Mouse (Mus musculus) heart, embryonic 13.5 days (tissue): ENCODE results near the gene Lsp1. TPM values are rescaled to one million over a fixed set of nuclear protein-coding genes. Genes with fewer than 3 reads are reported as not detected.

Source experiments
- ATAC-seq: fragments of 200-750 bp; cut with Nextera tagmentation; 2 replicates; pipeline ENCODE4 v1.8.0; 2017; ENCODE audit warnings: moderate TSS enrichment; ENCODE audit not compliant: insufficient number of reproducible peaks, low FRiP score, low TSS enrichment; ENCODE audit errors: extremely low read depth
- H3K27ac ChIP-seq: fragments of 300-500 bp; sonication (generic); replicated peaks from 2 replicates; pipeline ENCODE4 v1.5.1; 2015; ENCODE audit warnings: moderate library complexity, mild to moderate bottlenecking, inconsistent platforms
- H3K27me3 ChIP-seq: fragments of 300-500 bp; sonication (generic); replicated peaks from 2 replicates; pipeline ENCODE4 v1.6.1; 2015; ENCODE audit warnings: mild to moderate bottlenecking, inconsistent platforms
- H3K36me3 ChIP-seq: fragments of 300-500 bp; sonication (generic); 2 replicates; pipeline ENCODE4 v1.6.1; 2015; ENCODE audit warnings: mild to moderate bottlenecking, inconsistent platforms
- H3K4me1 ChIP-seq: fragments of 300-500 bp; sonication (generic); 2 replicates; pipeline ENCODE4 v1.6.1; 2015; ENCODE audit warnings: inconsistent platforms
- H3K4me2 ChIP-seq: fragments of 300-500 bp; sonication (generic); 2 replicates; pipeline ENCODE4 v1.6.1; 2015; ENCODE audit warnings: inconsistent platforms, mild to moderate bottlenecking, moderate library complexity
- H3K4me3 ChIP-seq: fragments of 300-500 bp; sonication (generic); 2 replicates; pipeline ENCODE4 v1.5.1; 2015; ENCODE audit warnings: moderate library complexity, mild to moderate bottlenecking, inconsistent platforms
- H3K9ac ChIP-seq: fragments of 300-500 bp; sonication (generic); 2 replicates; pipeline ENCODE4 v1.6.1; 2015; ENCODE audit warnings: inconsistent platforms, mild to moderate bottlenecking, moderate library complexity
- H3K9me3 ChIP-seq: fragments of 300-500 bp; sonication (generic); 2 replicates; pipeline ENCODE4 v1.6.1; 2016; ENCODE audit warnings: inconsistent platforms
- WGBS: fragments of 180-500 bp; shearing (Covaris S2); methylation state at CpG from one replicate; pipeline ENCODE4 v1.1.7; 2015; ENCODE audit warnings: mixed read lengths; 5-methylcytosine and 5-hydroxymethylcytosine counted together
- polyA plus RNA-seq: library from polyadenylated mRNA; unstranded; fragments of >200 nt; fragmentation: Nextera tagmentation; extraction: Ambion mirVana; gene quantifications from 2 replicates; pipeline ENCODE4 v1.2.1, GENCODE M21; 2015

Gene Lsp1
- polyA plus RNA-seq, 1 experiment from 2014 or later = 54.6 TPM

- Histone ChIP-seq H3K4me3 (no peak overlapping the region), H3K9me3 (no peaks in the 10 kb centered on the region), H3K27me3 (no peaks in the 10 kb centered on the region), H3K36me3 (no peaks in the 10 kb centered on the region), H3K9ac (peak overlapping the region; percentile 64), H3K27ac (peak overlapping the region; percentile 93), H3K4me1 (peaks cover 73% of the 10 kb centered on the region), H3K4me2 (no peak overlapping the region)
- peak; percentile 32; the same call in 1 of the 2 replicates for ATAC-seq
- WGBS = 38% methylated on average over 13 of the region's 13 CpGs
These were observed 65.0 kb downstream of the Lsp1 start for GRCm38 (mm10) chr7:142525342-142526178.

DNA sequence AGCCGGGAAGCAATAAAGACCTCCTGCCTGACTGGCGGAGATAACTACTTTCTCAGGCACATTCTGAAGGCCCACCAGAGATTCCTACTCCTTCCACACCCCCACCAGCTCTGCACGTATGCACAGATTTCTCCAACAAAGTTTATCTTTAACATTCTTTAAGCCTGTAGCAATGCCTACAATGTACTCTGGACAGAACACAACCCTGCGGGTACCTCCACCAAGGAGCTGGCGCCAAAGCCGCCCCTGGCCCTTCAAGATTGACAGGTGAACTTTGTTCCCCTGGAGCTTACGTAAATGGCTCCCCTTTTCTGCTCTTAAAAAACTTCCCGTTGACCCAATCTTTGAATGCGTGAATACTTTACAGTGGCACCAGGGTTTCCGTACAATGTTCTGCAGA, 68.7 kb downstream of the Lsp1 start:
- Histone ChIP-seq H3K9ac (no peak overlapping the region), H3K4me3 (no peak overlapping the region), H3K4me1 (peaks cover 78% of the 10 kb centered on the region), H3K27ac (peak overlapping the region; percentile 93), H3K36me3 (no peaks in the 10 kb centered on the region), H3K4me2 (no peak overlapping the region), H3K9me3 (no peaks in the 10 kb centered on the region), H3K27me3 (no peaks in the 10 kb centered on the region)
- 38% methylated on average over 10 of the region's 10 CpGs for WGBS
- ATAC-seq = no peak

DNA sequence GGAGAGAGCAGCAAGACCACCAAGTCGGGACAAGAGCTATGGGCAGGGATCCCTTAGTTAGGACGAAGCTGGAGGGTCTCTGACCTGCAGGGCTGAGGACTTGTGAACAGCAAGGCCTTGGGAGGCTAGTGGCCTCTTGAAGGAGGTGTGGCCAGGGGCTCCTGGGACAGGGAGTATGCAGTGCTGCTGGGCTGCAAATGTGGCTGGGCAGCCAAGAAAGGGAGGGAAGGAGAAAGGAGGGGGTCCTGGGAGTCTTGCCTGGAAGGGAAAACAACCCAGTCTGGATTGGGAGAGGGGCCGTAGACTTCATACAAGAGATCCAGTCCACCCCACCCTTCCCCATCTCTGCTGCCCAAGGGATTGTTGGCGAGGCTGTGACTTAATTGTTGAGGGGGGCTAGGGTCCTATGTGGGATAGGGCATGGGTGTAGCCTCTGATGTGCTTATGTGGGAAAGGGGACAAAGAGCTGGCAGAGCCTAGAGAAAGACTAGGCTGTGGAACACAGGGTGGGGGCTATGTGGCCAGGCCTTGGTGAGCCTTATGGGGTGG, 71.4 kb downstream of the Lsp1 start:
- H3K27me3 ChIP-seq = no peaks in the 10 kb centered on the region
- WGBS = 71% methylated on average over 4 of the region's 4 CpGs
- no peak overlapping the region for H3K4me3 ChIP-seq
- no peak for ATAC-seq
- peak overlapping the region; percentile 89 for H3K9ac ChIP-seq
- H3K27ac ChIP-seq = peak overlapping the region; percentile 96
- peaks cover 71% of the 10 kb centered on the region for H3K4me1 ChIP-seq
- peaks cover 10% of the 10 kb centered on the region for H3K36me3 ChIP-seq
- no peaks in the 10 kb centered on the region for H3K9me3 ChIP-seq
- peak overlapping the region; percentile 77 for H3K4me2 ChIP-seq

GRCm38 (mm10) chr7:142532671-142533058, 72.1 kb downstream of the Lsp1 start, which contains the start of gene Mrpl23:
Gene Mrpl23 (plus strand): TSS chr7:142532686.
- WGBS = 6% methylated on average over 17 of the region's 17 CpGs
- Histone ChIP-seq H3K4me2 (peak within 1 kb of the TSS; percentile 77), H3K9me3 (no peaks in the 10 kb centered on the region), H3K4me1 (peaks cover 73% of the 10 kb centered on the region), H3K27ac (peak within 1 kb of the TSS; percentile 96), H3K4me3 (peak within 1 kb of the TSS; percentile 69), H3K27me3 (no peaks in the 10 kb centered on the region), H3K36me3 (peaks cover 16% of the 10 kb centered on the region), H3K9ac (peak within 1 kb of the TSS; percentile 89)
- ATAC-seq = peak; percentile 23; the same call in 1 of the 2 replicates

- Histone ChIP-seq H3K9ac (peak overlapping the region; percentile 89), H3K27ac (peak overlapping the region; percentile 96), H3K4me1 (peaks cover 71% of the 10 kb centered on the region), H3K4me3 (peak overlapping the region; percentile 69), H3K4me2 (peak overlapping the region; percentile 77), H3K36me3 (peaks cover 18% of the 10 kb centered on the region), H3K9me3 (no peaks in the 10 kb centered on the region), H3K27me3 (no peaks in the 10 kb centered on the region)
- WGBS = 2% methylated on average over 43 of the region's 44 CpGs
- ATAC-seq = peak; percentile 76
These were observed 72.6 kb downstream of the Lsp1 start for GRCm38 (mm10) chr7:142533059-142533855.

DNA sequence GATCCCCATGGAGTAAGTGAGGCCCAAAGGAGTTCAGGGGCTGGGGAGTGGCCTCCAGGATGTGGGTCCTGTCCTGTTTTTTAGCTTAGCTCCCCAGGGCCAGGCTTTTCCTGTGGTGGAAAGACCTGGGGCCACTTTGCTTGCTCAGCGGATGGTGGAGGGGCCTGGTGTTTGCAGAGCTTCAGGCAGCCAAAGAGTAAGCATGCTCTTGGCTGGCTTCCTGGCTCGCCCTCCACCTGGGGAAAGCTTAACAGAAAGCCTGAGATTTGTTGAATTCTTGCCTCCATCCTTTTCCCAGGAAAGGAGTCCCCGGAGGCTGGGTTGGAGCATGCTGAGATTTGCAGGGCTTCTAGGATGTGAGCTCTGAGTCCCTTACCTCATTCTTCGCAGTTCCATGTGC, 74.5 kb downstream of the Lsp1 start:
- Histone ChIP-seq H3K9ac (peak overlapping the region; percentile 89), H3K27ac (peak overlapping the region; percentile 96), H3K9me3 (no peaks in the 10 kb centered on the region), H3K4me3 (no peak overlapping the region), H3K4me1 (peaks cover 73% of the 10 kb centered on the region), H3K36me3 (peaks cover 18% of the 10 kb centered on the region), H3K27me3 (no peaks in the 10 kb centered on the region), H3K4me2 (no peak overlapping the region)
- no peak for ATAC-seq
- WGBS = 77% methylated on average over 4 of the region's 4 CpGs

DNA sequence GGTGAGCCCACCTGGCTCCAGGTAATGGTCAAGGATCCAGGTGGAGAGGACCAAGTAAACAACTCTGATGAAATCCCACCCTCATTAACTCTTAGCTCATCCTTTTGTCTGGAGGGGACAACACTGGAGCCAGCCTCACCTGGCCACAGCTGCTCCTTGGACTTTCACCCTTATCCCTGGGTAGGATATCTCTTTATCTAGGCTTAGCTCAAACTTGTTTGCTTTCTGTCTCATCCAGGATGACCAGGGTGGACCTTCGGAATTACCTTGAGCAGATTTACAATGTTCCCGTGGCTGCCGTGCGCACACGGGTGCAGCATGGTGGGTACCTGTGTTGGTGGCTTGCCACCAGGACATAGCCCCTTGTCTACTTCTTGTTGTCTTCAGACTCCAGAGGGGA, 75.2 kb downstream of the Lsp1 start:
- H3K27ac ChIP-seq = peak overlapping the region; percentile 96
- ATAC-seq = no peak
- H3K4me2 ChIP-seq = no peak overlapping the region
- peaks cover 79% of the 10 kb centered on the region for H3K4me1 ChIP-seq
- peak overlapping the region; percentile 89 for H3K9ac ChIP-seq
- H3K9me3 ChIP-seq = no peaks in the 10 kb centered on the region
- peaks cover 20% of the 10 kb centered on the region for H3K36me3 ChIP-seq
- no peak overlapping the region for H3K4me3 ChIP-seq
- no peaks in the 10 kb centered on the region for H3K27me3 ChIP-seq
- 94% methylated on average over 5 of the region's 5 CpGs for WGBS

DNA sequence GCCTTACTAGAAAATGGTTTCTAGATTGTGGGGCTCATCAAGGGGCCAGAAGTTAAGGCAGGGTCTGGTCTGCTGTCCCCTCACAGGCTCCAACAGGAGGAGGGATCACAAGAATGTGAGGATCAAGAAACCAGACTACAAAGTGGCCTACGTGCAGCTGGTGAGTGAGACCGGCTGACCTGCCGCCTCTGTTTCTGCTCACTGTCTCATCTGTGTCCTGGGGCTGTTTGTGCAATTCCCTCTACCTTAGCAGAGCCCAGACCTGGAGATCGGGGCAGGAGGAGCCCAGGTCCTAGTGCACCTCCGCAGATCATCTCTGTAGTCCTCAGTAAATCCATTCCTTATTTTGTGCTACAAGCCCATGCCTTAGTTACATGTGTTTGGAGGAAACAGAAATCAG, 76.6 kb downstream of the Lsp1 start:
- Histone ChIP-seq H3K4me2 (no peak overlapping the region), H3K27me3 (no peaks in the 10 kb centered on the region), H3K36me3 (peaks cover 27% of the 10 kb centered on the region), H3K9ac (peak overlapping the region; percentile 28; the same call in 1 of the 2 replicates), H3K4me1 (peaks cover 82% of the 10 kb centered on the region), H3K4me3 (no peak overlapping the region), H3K27ac (peak overlapping the region; percentile 90), H3K9me3 (no peaks in the 10 kb centered on the region)
- ATAC-seq = no peak
- WGBS = 61% methylated on average over 5 of the region's 5 CpGs

DNA sequence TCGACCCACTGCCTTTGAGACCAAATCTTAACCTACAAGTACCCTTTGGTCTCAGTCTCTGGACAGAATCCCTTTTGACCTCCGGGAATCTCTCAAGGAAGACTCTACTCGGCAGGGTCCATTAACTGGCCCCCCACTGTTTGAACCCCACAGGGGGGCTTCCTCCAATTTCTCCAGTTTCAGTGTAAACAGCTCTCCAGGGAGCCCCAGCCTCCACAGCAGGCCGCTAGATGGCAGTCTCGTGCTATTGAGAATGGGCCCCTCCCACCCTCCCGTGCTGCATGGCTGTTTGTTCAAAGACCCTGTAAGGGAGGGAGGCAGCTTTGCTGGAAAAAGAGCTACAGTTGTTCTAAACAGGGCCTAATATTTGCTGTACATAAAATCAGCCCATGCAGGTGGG, 77.3 kb downstream of the Lsp1 start:
- peak overlapping the region; percentile 90 for H3K27ac ChIP-seq
- H3K27me3 ChIP-seq = no peaks in the 10 kb centered on the region
- peak overlapping the region; percentile 73 for H3K9ac ChIP-seq
- WGBS = 10% methylated on average over 6 of the region's 6 CpGs
- ATAC-seq = no peak
- peaks cover 27% of the 10 kb centered on the region for H3K36me3 ChIP-seq
- H3K4me1 ChIP-seq = peaks cover 84% of the 10 kb centered on the region
- no peak overlapping the region for H3K4me3 ChIP-seq
- H3K4me2 ChIP-seq = 0 out of 2 replicates have a peak overlapping the region, but pooled peaks have one; percentile 2
- no peaks in the 10 kb centered on the region for H3K9me3 ChIP-seq

DNA sequence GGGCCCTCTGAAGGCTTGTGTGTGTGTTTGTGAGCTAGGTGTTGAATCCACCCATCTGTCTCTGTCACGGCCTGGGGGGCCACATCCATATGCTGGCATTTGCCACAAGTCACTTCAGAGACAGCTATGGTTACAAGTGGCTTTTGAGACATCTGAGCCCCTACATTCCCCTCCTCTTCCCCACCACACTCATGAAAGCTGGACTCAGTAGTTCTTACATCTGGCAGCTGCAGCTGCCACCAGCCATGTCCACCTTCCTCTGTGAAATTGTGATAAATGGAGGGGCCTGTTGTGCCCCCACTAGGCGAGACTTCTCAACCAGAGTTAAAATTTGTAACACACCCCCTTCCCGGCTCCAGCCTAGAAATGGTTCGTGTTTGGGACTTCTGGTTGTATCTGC, 77.7 kb downstream of the Lsp1 start:
- Histone ChIP-seq H3K4me3 (no peak overlapping the region), H3K27ac (peak overlapping the region; percentile 90), H3K9me3 (no peaks in the 10 kb centered on the region), H3K27me3 (no peaks in the 10 kb centered on the region), H3K4me2 (0 out of 2 replicates have a peak overlapping the region, but pooled peaks have one; percentile 2), H3K4me1 (peaks cover 85% of the 10 kb centered on the region), H3K36me3 (peaks cover 27% of the 10 kb centered on the region), H3K9ac (peak overlapping the region; percentile 73)
- WGBS = 38% methylated on average over 4 of the region's 4 CpGs
- ATAC-seq = no peak

- Histone ChIP-seq H3K27me3 (no peaks in the 10 kb centered on the region), H3K9me3 (no peaks in the 10 kb centered on the region), H3K9ac (peak overlapping the region; percentile 73), H3K4me3 (no peak overlapping the region), H3K36me3 (peaks cover 27% of the 10 kb centered on the region), H3K4me1 (peaks cover 85% of the 10 kb centered on the region), H3K4me2 (no peak overlapping the region), H3K27ac (peak overlapping the region; percentile 90)
- ATAC-seq = no peak
- 33% methylated on average over 6 of the region's 6 CpGs for WGBS
These were observed 78.2 kb downstream of the Lsp1 start for GRCm38 (mm10) chr7:142538766-142539165.
